Mouse (Mus musculus) stomach, postnatal 0 days (tissue): ENCODE results near the gene Igtp.

Experiments used
- CTCF ChIP-seq: IDR thresholded peaks from 2 replicates; pipeline ENCODE4 v1.5.1; 2016; ENCODE audit warnings: antibody characterized with exemption, low read depth, mild to moderate bottlenecking, moderate library complexity
- EP300 ChIP-seq: optimal IDR thresholded peaks from 2 replicates; pipeline ENCODE3; 2016; ENCODE audit warnings: antibody characterized with exemption

DNA sequence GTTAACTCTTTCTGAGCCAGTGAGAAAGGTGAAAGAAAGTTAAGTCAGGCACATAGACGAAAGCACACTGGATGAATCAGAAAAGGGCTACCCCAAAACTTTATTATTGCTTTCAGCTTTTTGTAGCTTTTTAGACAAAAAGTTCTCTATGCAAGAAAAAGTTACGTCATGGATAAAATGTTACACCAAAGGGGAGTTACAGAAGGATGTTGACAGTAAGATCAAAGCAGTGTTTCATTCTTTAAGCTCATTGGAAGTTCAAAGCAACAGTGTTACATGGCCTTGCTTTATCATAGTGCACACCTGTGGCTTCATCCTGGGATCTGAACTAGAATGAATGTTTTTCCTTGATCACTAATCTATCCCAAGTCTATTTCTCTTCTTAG, 12.3 kb downstream of the Igtp start:
- TF ChIP-seq CTCF (no peak), EP300 (no peak)
